Mouse (Mus musculus): ENCODE measurements around the gene Gm17571.

Gene Gm17571

DNA sequence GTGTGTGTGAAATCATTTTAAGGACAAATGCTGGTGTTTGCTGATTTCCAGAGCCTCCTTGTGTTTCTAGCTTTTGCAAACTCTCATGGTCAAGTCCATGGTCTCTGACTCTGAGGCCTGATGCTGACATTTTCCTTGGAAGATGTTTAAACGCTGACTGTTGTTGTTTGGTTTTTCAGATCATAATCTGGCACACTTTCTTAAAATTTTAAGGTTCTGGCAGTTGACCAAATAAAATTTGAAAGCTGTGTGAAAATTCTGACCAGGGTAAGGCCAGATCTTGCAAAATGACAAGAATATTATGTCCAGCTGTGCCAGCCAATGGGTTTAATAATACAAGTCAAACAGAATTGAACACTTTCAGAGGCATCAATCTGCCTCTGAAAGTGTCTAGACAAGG, 8.7 kb upstream of the Gm17571 start:
- DNase-seq (ENCODE audit: low spot score in 2 of 2): no peak

DNA sequence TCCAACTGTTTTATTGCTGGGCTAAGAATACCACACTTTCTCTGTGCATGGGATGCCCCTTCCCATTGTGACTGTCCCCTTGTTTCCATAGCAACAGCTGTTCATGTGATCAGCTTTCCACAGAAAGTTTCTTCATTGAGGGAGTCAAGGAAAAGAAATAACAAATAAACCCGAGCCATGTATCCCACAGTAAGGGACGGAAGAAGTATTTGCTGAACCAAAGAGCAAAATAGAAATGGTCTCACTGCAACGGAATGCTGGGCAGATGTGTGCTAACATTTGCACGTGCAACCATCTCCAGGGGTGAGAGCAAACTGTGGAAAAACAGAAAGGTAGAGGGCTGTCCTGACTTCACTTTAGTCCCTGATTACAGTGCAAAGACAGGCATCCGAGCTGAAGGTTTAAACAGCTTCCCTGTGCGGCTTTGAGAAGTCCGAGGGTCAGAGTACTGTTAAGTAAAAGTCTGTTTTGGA, 8.1 kb upstream of the Gm17571 start:
- DNase-seq (ENCODE audit: low spot score in 2 of 2): no peak

DNA sequence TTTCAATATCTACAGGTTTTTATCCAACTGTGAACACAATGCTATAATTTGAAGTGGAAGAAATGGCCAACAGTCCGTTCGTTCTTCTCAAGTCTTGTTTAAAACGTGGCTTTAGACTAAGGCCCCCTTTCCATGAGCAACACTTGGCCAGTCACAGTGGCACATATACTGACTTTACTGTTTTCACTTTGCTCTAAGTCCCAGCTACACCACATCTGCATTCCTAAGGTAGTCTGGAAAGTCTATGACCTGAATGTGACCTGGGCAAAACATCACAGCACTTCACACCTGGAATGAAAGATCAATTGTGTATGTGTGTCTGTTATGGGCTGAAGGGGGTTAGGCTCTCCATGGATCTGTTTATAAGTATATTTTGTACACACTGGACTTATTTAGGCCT, 2.2 kb upstream of the Gm17571 start:
- DNase-seq (ENCODE audit: low spot score in 2 of 2): no peak

DNA sequence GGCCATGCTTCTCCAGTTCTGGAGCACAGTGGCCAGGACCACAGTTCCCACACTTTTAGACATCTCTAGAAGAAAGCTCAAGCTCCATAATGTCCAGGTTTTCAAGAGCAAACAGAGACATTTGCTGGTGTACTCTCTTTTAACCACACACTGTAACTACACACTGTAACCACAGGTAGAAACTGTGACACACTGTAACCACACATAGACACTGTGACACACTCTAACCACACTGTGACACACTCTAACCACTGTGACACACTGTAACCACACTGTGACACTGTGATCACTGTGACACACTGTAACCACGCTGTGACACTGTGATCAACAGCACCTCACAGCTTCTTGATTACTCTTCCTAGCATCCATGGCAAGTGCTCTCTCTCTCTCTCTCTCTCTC, 317 bp downstream of the Gm17571 start:
- DNase-seq (ENCODE audit: low spot score in 2 of 2): no peak

DNA sequence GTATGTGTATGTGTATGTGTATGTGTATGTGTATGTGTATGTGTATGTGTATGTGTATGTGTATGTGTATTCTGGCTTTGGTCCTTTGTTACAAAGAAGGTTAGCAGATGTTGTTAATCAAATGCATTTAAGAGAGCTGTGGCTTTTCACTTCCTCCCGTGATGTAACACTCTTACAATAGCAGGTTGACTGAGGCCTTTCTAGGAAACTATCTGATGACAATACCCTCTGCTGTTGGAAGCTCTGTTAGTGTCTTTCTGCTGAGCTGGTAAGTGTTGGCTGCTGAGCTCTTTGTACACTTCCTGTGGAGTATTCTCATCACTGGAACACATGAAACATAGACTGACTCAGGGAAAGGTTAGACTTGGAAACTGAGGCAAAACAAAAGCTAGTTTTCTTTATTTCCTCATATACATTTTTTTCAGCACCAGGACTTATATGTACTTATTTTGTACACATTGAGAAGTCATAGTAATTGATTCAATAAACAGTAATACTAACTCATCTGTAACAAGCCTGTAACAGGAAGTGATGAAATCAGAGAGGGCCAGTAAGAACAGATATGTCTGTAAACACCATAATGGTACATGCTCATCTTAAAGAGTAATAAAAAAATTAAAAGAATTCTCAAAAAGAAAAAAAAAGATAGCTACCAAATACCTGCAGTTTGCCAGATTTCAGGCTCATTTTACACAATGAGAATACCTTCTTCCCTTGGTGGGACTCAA, 2.9 kb downstream of the Gm17571 start:
- peak in 1 of 2 experiments; percentile 24 for DNase-seq (ENCODE audit: low spot score in 2 of 2)

DNA sequence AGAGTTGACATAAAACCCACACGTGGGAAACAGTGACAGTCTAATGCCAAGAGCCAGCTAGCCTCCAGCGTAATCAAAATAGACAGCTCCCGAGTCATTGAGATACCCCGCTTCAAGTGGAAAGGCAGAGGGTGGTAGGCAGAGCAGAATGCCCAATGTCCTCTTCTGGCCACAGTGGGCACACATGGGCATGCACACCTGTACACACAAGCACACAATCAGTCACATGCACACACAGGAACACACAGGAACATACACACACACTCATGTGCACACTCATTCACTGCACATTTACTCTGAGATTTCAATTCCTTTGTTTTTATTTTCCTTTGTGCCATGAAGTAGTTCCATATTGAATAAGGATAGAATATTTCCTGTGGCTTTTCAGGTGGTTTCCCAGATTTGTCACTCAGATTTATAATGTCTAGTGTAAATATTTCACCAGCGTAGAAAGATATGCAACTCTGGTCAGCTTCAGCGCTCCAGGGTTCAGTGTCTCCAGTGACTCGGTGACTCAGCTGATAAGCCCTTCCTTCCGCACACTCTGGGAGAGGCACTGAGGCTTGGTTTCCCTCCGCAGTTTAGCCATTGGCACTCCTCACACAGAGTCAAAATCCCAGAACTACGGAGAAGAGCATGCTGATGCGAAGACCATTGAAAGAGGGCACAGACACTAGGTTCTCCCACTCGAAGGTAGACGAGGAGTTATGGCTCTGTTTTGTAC, 4.4 kb downstream of the Gm17571 start:
- DNase-seq (ENCODE audit: low spot score in 2 of 2): no peak

DNA sequence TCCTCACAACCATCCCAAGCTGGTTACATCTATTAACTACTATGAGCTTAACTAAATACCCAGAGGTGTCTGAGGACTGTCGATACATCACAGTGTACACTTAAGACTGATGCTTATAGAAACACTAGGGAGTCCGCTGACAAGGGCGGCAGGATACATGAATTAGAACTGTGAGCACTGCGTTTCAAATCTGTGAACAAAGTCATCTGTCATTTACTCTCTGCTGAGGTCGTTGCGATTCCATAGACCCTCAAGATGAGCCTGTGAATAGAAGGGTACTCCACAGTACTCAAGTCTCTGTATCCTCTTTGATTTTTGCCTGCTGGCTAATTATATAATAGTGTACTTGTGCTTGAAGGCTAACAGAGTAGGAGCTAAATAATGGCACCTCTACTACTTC, 5.6 kb downstream of the Gm17571 start:
- no peak for DNase-seq (ENCODE audit: low spot score in 2 of 2)

DNA sequence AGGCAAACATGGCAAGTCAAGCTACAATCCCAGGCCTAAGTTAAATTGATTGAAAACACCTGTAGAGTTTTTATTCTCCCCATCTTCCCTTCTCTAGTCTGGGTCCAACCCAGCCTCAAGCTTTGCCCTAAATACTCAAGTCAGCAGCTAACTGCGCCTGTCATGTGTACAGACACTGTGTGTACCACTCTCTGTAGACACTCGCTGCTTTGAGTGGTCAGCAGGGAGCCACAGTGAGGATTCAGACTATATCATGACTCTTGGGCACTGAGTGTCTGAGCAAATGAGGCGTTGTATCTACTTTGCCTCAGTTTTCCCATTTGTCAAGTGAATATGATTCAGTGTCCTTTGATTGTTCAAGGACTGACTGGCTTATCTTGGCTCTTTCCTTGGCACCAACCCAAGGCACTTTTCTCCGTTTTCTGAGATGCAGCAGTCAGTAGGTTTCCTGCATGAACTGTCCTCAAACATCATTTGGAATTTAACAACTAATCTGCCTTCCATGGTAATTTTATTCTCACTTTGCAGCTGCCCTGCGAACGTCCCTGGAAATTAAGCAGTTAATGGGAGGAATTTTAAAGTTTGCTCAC, 13.0 kb downstream of the Gm17571 start:
- DNase-seq (ENCODE audit: low spot score in 2 of 2): no peak

DNA sequence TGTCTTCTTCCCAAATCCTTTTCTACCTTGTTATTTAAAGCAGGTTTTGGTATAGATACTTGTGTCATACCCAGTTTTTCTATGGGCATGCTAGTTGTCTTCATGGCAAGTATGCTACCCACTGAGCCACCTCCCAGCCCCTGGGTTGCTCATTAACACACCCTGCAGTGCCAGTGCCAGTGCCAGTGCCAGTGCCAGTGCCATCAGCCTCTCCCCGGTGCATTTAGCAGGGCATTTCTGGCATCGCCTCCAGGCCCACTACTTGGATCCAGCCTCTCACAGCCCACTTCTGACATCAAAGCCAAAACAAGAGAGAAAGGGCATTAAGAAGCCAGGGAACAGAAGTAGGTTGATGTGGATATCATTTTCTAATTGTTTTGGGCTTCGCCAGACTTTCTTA, 14.9 kb downstream of the Gm17571 start:
- no peak for DNase-seq (ENCODE audit: low spot score in 2 of 2)

DNA sequence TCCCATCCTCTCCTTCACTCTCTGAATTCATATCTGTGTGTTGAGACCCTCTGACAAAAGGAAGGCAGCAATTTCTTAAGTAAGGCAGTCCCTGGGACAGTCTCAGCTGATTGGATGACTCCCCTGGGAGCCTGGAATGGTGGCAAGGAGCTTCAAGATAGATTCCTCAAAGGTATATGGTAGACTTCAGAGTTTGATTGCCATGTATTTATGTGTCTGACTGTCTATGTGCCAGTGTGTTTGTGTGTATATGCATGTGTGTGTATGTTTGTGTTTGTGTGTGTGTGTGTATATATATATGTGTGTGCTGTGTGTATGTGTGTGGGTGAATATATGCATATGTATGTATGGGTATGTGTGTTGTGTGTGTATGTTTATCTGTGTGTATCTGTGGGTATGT, 15.8 kb downstream of the Gm17571 start:
- DNase-seq (ENCODE audit: low spot score in 2 of 2): no peak

DNA sequence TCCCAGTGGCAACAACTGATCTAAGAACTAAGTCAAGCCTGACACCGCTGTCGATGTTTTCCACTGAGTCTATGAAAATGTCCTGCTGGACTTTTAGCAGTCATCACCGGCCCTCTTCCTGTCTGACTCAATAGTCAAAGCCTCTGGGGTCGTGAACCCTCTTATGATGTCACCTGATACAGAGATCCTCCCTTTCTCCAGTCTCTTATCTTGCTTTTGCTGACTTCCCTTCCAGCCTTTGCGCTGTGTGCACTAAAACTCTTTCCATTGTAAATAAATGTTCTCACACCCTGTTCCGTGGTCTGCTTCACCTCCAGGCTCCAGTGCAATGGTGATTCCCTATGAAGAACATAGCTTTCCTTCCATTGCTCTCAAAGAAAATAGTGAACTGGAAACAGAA, 16.3 kb downstream of the Gm17571 start:
- DNase-seq (ENCODE audit: low spot score in 2 of 2): no peak

DNA sequence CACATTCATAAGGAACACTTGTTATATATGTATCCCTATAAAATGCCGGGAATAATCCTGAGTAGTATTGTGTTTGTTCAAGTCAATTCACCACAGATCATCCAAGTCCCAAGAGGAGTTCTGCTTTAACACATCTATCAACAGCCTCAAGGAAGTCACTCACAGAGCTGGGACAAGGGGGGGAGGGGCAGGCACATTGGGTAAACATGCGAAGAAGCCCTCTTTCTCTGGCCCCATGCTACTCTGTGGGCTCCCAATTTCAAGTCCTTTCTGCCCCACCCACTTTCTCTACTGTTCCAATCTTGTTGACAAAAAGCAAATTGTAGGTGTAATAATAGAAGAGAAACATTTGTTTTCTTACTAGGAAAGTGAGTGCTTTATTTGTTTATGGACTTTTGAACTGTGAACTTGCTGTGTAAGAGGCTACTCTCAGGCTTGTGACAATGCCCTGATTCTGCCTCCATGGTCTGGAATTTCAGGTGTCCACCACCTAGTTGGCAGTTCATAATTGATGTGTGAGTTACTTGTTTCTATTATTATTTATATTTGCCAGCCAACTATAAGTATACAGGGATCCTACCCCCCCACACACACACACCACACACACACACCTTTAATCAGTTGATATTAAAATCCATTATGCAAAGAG, 17.0 kb downstream of the Gm17571 start:
- DNase-seq (ENCODE audit: low spot score in 2 of 2): no peak

DNA sequence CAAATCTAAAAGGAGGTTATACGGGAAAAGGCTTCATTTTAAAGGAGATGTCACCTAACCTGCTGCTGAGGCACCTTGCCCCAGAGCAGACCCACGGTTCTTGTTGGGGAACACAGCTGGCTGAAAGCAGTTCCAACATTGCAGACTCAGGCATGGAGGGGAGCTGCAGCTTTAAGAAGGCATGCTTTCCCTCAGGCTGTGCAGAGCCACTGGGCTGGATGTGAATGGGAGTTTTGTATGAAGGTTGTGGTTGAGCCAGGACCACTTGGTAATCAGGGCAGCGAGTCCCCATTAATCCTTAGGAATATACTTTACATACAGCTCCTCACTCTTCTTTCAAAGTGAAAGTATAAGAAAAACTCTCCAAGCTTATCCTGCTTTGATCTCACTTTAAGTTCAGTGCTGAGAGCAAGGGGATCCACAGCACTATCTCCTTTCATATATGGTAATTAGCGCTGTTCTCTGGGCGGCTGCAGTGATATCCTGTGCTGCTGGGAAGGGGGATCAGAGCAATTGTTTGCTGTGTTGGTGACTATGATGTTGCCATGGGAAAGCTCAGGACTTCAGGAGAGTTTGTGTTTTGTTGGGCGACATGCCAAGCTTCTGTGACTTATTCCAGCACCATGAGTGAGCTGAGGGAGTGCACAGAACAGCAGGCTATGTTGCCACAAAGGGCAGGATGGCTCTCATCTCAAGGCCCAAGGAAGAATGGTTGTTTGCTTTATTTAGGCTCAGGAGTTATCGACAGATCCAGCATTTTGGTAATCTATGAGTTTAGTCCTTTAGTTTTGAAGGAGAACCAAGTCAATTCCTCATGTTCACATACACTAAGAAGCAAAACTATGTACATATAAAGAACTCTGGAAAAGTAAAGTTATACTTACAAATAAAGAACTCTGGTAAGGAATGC, 21.3 kb downstream of the Gm17571 start:
- DNase-seq (ENCODE audit: low spot score in 2 of 2): no peak

DNA sequence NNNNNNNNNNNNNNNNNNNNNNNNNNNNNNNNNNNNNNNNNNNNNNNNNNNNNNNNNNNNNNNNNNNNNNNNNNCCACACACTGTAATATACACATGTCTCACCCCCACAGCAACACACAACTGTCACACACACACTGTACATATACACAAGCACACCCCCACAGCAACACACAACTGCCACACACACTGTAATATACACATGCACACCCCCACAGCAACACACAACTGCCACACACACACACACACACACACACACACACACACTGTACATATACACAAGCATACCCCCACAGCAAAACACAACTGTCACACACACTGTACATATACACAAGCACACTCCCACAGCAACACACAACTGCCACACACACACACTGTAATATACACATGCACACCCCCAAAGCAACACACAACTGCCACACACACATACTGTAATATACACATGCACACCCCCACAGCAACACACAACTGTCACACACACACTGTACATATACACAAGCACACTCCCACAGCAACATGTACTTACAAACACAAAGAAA, 32.3 kb downstream of the Gm17571 start:
- DNase-seq (ENCODE audit: low spot score in 2 of 2): no peak

Data from thymus, postnatal 10 days (tissue).